Mouse (Mus musculus) CD8-positive naive resting alpha-beta T cell, adult 2 months (primary cell): ENCODE data around the gene Kirrel3.

Source experiments
- DNase-seq, 2 experiments: peaks; one replicate each; pipeline ENCODE4 v3.0.0; 2022; ENCODE audit warnings: low read depth in 2 of 2, low spot score in 2 of 2

Gene Kirrel3

GRCm38 (mm10) chr9:35019372-35019771 lies 533.7 kb downstream of the Kirrel3 start:
- DNase-seq, result no peak

GRCm38 (mm10) chr9:35020015-35020653 lies 534.4 kb downstream of the Kirrel3 start:
- no peak for DNase-seq

- DNase-seq, result no peak
Measured at GRCm38 (mm10) chr9:35021744-35022143, 536.0 kb downstream of the Kirrel3 start.

GRCm38 (mm10) chr9:35024591-35025496 lies 539.1 kb downstream of the Kirrel3 start:
- DNase-seq, result no peak

- no peak for DNase-seq
Measured at GRCm38 (mm10) chr9:35026311-35026710, 540.6 kb downstream of the Kirrel3 start.

- DNase-seq, result no peak
Measured at GRCm38 (mm10) chr9:35026897-35027311, 541.2 kb downstream of the Kirrel3 start.

- DNase-seq, result no peak
Measured at GRCm38 (mm10) chr9:35027382-35027997, 541.8 kb downstream of the Kirrel3 start.

- no peak for DNase-seq
Measured at GRCm38 (mm10) chr9:35030823-35031222, 545.1 kb downstream of the Kirrel3 start.

GRCm38 (mm10) chr9:35032457-35032856 lies 546.8 kb downstream of the Kirrel3 start:
- no peak for DNase-seq

GRCm38 (mm10) chr9:35035074-35035473 lies 549.4 kb downstream of the Kirrel3 start:
- DNase-seq, result no peak

GRCm38 (mm10) chr9:35038922-35039586 lies 553.4 kb downstream of the Kirrel3 start:
- no peak for DNase-seq

GRCm38 (mm10) chr9:35039846-35040245 lies 554.2 kb downstream of the Kirrel3 start:
- DNase-seq, result no peak

- DNase-seq, result no peak
Measured at GRCm38 (mm10) chr9:35041493-35041892, 555.8 kb downstream of the Kirrel3 start.

GRCm38 (mm10) chr9:35043619-35044018 lies 557.9 kb downstream of the Kirrel3 start:
- no peak for DNase-seq

GRCm38 (mm10) chr9:35044458-35044857 lies 558.8 kb downstream of the Kirrel3 start:
- DNase-seq, result no peak

GRCm38 (mm10) chr9:35045031-35045531 lies 559.4 kb downstream of the Kirrel3 start:
- DNase-seq, result no peak

- no peak for DNase-seq
Measured at GRCm38 (mm10) chr9:35045756-35046155, 560.1 kb downstream of the Kirrel3 start.

- no peak for DNase-seq
Measured at GRCm38 (mm10) chr9:35048449-35048848, 562.8 kb downstream of the Kirrel3 start.

- no peak for DNase-seq
Measured at GRCm38 (mm10) chr9:35049891-35050527, 564.3 kb downstream of the Kirrel3 start.

GRCm38 (mm10) chr9:35050701-35051454 lies 565.2 kb downstream of the Kirrel3 start:
- no peak for DNase-seq
